Mouse (Mus musculus): Measurements from ENCODE around the gene Bdkrb1.

Gene Bdkrb1

GRCm38 (mm10) chr12:105598503-105598902 is 4.4 kb upstream of the Bdkrb1 start:
- DNase-seq (ENCODE audit: low read depth, low spot score): no peak

DNA sequence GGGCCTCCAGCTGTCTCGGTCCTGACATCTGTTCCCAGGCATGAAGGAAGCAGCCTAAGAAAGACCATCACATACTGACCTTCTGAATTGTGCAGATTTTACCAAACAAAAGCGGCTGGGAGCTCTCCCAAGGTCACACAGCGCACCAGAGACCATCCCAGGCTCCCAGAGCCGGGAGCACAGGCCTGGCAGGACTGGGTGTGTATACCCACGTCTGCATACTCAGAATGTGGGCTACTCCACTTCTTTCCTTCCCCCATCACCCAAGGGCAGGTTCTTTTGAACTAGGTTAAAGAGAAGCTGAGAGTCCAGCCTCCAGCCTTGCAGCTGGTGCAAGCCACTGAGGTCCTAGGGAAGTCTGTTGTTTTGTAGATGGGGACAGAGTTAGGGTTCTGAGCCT is 3.8 kb upstream of the Bdkrb1 start:
- DNase-seq (ENCODE audit: low read depth, low spot score): peak; percentile 93

DNA sequence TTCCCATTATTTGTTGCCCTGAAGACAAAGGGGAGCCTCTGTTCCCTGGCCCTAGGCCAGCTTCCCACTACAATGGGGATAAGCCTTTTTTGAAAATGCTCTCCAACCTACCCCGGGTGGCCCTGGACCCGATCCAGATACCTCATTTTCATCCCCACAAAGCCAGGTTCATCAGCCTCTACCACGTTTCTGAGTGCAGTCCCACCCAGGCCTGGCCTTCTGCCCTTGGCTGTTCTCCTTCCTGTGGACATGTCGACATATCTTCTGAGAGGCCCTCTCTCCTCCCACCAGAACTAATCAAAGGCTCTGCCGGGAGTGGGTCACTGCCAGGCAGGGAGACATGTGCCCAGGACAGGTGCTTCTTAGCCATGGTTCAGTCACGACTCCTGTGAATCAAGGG is 1.3 kb upstream of the Bdkrb1 start:
- DNase-seq (ENCODE audit: low read depth, low spot score): no peak

DNA sequence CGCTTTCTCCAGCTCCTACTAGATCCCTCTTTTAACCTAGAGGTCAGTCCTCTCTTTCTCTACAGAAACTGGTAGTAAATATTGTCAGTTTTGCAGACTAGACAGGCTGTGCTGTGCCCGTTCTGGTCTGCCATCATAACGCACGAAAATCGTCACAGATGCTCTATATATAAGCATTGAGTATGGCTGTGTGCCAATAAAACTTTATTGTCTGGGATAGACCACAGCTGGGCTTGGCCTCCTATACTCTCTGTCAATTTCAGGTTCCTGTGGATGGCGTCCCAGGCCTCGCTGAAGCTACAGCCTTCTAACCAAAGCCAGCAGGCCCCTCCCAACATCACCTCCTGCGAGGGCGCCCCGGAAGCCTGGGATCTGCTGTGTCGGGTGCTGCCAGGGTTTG is 1.0 kb downstream of the Bdkrb1 start:
- no peak for DNase-seq (ENCODE audit: low read depth, low spot score)

GRCm38 (mm10) chr12:105605212-105605611 is 2.3 kb downstream of the Bdkrb1 start:
- DNase-seq (ENCODE audit: low read depth, low spot score): no peak

DNA sequence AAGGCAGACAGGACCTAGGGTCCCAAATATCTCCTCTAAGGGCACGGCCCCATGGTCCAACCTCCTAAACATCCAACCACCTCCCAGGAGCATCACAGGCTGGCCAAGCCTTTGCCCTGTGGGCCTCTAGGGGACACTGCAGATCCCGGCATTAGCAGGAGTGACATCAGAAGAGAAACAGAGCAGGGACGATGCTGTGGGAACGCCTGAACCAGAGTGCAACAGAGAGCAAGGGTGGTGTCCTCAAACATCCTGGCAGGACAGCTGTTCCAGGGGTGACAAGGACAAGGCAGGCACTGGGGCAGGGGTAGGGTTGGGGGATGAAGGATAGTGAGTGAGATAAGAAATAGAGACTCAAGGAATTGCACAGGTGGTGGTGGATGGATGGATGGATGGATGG is 4.0 kb downstream of the Bdkrb1 start:
- DNase-seq (ENCODE audit: low read depth, low spot score): no peak

DNA sequence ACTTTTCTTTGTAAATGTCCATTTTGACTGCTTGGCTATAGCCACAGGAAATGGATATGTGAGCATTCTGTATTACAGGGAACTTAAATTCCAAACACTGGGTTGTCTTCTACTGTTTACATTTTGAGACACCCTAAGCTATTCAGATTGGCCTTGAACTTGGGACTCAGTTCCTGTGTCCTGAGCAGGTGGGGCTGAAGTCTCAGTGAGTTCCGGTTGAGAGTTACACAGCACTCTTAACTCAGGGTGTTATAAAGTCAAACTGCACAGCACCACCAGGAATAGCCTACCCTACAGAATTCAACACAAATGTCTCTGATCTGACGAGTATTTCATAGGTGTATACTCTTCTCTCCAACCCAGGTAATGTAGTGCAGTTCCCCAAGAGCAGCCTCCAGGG is 8.2 kb downstream of the Bdkrb1 start:
- no peak for DNase-seq (ENCODE audit: low read depth, low spot score)

DNA sequence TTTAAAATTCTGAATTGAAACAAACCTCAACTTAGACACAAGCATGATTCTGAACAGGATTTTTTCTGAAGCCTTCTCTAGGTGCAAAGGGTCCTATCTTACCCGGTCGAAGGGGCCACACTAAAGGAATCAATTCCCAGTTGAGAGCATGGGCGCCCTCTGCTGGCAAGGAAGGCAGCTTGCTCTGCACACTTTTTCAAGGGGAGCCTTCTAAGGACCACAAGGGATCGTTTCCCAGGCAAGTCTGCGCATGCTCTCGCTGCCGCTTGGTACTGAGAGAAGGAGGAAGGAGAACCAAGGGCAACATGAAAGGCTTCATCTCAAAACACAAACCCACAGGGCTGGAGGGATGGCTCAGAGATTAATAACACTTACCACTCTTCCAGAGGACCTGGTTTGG is 8.9 kb downstream of the Bdkrb1 start:
- peak; percentile 95 for DNase-seq (ENCODE audit: low read depth, low spot score)

GRCm38 (mm10) chr12:105613559-105613958 is 10.7 kb downstream of the Bdkrb1 start:
- DNase-seq (ENCODE audit: low read depth, low spot score): no peak

- DNase-seq (ENCODE audit: low read depth, low spot score): no peak
Observed at GRCm38 (mm10) chr12:105622048-105622447, 19.2 kb downstream of the Bdkrb1 start.

DNA sequence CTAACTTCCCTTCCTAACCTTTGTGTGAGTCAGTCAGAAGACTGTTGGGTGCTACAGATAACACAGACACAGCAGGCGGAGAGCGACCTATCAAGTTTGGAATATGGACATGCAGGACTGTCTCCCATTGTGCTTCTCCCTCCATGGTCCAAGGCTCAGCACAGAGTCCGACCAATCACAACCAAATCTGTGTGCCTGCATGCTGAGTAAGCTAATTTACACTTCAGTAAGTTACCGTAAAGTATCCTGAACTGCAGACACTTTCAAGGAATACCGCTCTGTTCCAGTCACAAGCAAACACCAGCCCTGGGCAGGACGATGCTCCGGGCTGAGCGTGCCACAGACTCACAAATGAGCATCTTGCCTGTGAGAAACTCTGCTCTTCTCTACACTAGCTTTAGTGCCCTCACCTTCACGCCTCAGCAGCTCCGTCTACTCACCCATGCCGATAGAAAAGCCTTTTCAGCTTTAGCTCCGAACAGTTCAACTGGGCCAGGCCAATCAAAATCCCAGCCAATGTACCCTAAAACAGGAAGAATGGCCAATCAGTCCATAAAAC is 20.2 kb downstream of the Bdkrb1 start:
- peak; percentile 83 for DNase-seq (ENCODE audit: low read depth, low spot score)

GRCm38 (mm10) chr12:105625798-105626197 is 22.9 kb downstream of the Bdkrb1 start:
- no peak for DNase-seq (ENCODE audit: low read depth, low spot score)

DNA sequence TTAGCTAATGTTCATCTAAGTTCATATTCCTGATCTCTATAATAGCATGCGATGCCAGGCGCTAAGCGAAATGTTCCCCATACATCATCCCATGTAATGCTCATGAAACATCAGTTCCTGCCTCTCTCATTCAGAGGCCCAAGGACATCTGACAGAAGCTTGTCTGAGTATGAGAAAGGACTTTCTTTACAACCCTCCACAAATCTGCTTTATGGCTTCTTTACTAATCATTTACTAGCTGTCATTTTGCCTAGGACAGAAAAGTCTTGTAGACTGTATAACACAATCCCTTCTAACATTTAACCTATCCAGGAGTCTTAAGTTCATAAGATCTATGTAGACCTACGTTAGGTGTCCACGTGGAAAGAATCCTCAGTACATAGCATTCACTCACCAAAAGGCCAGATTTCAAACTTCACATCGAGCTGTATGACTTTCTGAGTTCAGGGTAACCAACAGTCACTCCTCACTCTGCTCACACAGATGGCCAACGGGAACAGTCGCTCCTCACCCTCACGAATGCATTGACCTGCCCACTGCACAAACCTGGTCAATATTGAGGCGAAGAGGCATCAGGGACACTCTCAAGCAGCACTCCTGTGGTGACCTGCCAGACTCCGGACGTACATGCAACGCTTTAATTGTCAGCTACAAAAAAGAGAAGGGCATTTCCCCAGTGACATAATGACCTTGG is 31.6 kb downstream of the Bdkrb1 start:
- no peak for DNase-seq (ENCODE audit: low read depth, low spot score)

GRCm38 (mm10) chr12:105636551-105636950 is 33.7 kb downstream of the Bdkrb1 start:
- no peak for DNase-seq (ENCODE audit: low read depth, low spot score)

GRCm38 (mm10) chr12:105637554-105637953 is 34.7 kb downstream of the Bdkrb1 start:
- peak; percentile 51 for DNase-seq (ENCODE audit: low read depth, low spot score)

DNA sequence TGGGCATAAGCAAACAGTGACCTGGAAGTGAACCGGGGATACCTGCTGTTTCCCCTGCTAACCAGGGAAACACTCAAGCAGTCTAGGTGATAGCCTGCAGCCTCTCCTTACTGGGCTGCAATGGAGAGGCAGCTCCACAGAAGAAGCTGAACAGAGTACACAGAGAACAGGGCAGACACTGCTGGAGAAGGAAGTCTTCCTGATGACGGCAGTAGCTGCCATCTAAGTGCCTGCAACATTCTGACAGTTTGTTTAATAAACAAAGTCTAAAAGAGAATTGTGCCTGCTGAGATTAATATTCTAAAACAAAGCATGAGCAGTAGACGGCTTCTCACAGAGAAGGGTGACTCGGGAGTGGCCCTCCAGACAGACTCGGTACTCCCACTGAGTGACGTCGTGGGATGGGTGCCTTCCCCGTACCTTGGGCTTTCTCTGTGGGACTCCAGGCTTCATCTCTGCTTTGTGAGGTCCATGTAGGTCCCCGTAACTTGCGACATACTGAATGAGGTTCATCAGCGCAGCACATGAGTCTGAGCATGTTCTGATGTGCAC is 40.0 kb downstream of the Bdkrb1 start:
- no peak for DNase-seq (ENCODE audit: low read depth, low spot score)
